Mouse (Mus musculus) cerebellum, adult 2 months (tissue): ENCODE results near the gene U2af2.

Source experiments
- CTCF ChIP-seq: fragments of 200-500 bp; IDR thresholded peaks from 2 replicates; pipeline ENCODE4 v1.5.1; 2011; ENCODE audit warnings: low read depth, mild to moderate bottlenecking, control low read depth, low read length, moderate library complexity, borderline replicate concordance; ENCODE audit not compliant: insufficient read depth
- POLR2A ChIP-seq: fragments of 200-500 bp; IDR thresholded peaks from 2 replicates; pipeline ENCODE4 v1.6.1; 2011; ENCODE audit warnings: low read length, control low read depth, borderline replicate concordance; ENCODE audit not compliant: insufficient read depth

GRCm38 (mm10) chr7:5083325-5084105 is 21.6 kb downstream of the U2af2 start:
- TF ChIP-seq CTCF (no peak), POLR2A (no peak)
